Mouse (Mus musculus): ENCODE measurements around the gene BC107364. TPM values are rescaled to one million over a fixed set of nuclear protein-coding genes. Genes with fewer than 3 reads are reported as not detected.
"Not testable (repeated sequence)": the region's sequence is repeated elsewhere in the genome, so short reads cannot be mapped to it uniquely, and the experiment has no call there.

BC107364 gene
- polyA plus RNA-seq, 1 experiment = not detected

DNA sequence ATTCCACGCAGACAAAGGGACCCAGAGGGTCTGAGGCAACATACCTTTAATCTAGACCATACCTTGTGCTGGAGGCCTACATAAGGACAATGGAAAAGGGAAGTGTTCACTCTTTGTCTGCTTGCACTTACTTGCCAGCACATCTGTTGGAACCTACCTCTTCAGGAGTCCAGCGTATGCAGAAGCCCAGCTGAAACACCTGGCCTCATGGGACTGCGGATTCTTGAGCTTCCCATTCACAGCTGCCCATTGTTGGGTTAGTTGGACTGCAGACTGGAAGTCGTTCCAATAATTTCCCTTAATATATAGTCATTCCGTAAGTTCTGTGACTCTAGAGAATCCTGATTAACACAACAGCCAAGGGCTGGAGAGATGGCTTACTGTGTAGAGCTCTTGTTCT is 20.0 kb upstream of the BC107364 start:
- Histone ChIP-seq H3K4me3 (ENCODE audit: extremely low read depth, insufficient read depth, insufficient read length) (no peak overlapping the region), H3K36me3 (ENCODE audit: control insufficient read depth, insufficient read depth, low read length) (no peaks in the 10 kb centered on the region), H3K4me1 (ENCODE audit: control insufficient read depth, insufficient read depth, insufficient read length) (peaks cover 3% of the 10 kb centered on the region), H3K27ac (ENCODE audit: insufficient read depth, low read length) (no peak overlapping the region), H3K27me3 (ENCODE audit: control insufficient read depth, insufficient read depth, low read length) (peaks cover 4% of the 10 kb centered on the region; the same call in 1 of the 2 replicates)
- WGBS = 86% methylated on average over 5 of the region's 5 CpGs
- DNase-seq (ENCODE audit: low read depth in 1 of 2, low spot score in 2 of 2) = no peak
- no peak for TF ChIP-seq POLR2A (IDR thresholded peaks at IDR 0.05; ENCODE audit: low read depth, low read length)
- no peak for TF ChIP-seq CTCF (IDR thresholded peaks at IDR 0.05; ENCODE audit: extremely low read depth, insufficient read depth, insufficient read length, insufficient replicate concordance)

GRCm38 (mm10) chr3:96469626-96470025 is 17.5 kb upstream of the BC107364 start:
- no peak for DNase-seq (ENCODE audit: low read depth in 1 of 2, low spot score in 2 of 2)
- no peak for TF ChIP-seq CTCF (IDR thresholded peaks at IDR 0.05; ENCODE audit: extremely low read depth, insufficient read depth, insufficient read length, insufficient replicate concordance)
- no peak for TF ChIP-seq POLR2A (IDR thresholded peaks at IDR 0.05; ENCODE audit: low read depth, low read length)
- H3K4me3 ChIP-seq (ENCODE audit: extremely low read depth, insufficient read depth, insufficient read length) = no peak overlapping the region
- WGBS = 76% methylated on average over 3 of the region's 3 CpGs
- H3K27ac ChIP-seq (ENCODE audit: insufficient read depth, low read length) = no peak overlapping the region
- H3K27me3 ChIP-seq (ENCODE audit: control insufficient read depth, insufficient read depth, low read length) = no peaks in the 10 kb centered on the region
- no peaks in the 10 kb centered on the region for H3K36me3 ChIP-seq (ENCODE audit: control insufficient read depth, insufficient read depth, low read length)
- H3K4me1 ChIP-seq (ENCODE audit: control insufficient read depth, insufficient read depth, insufficient read length) = no peaks in the 10 kb centered on the region

DNA sequence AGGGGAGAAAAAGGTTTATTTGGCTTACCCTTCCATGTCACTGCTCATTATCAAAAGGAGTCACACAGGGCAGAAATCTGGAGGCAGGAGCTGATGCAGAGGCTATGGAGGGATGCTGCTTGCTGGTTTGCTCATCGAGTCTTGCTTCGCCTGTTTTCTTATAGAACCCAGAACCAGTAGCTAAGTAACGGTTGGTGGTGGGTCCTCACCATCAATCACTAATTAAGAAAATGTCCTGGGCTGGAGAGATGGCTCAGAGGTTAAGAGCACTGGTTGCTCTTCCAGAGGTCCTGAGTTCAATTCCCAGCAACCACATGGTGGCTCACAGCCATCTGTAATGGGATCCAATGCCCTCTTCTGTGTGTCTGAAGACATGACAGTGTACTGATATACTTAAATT is 16.2 kb upstream of the BC107364 start:
- H3K4me3 ChIP-seq (ENCODE audit: extremely low read depth, insufficient read depth, insufficient read length); H3K36me3 ChIP-seq (ENCODE audit: control insufficient read depth, insufficient read depth, low read length); H3K27ac ChIP-seq (ENCODE audit: insufficient read depth, low read length); H3K4me1 ChIP-seq (ENCODE audit: control insufficient read depth, insufficient read depth, insufficient read length); DNase-seq (ENCODE audit: low read depth in 1 of 2, low spot score in 2 of 2); H3K27me3 ChIP-seq (ENCODE audit: control insufficient read depth, insufficient read depth, low read length): not testable (repeated sequence)
- WGBS = 95% methylated on average over 3 of the region's 3 CpGs

- TF ChIP-seq POLR2A (IDR thresholded peaks at IDR 0.05; ENCODE audit: low read depth, low read length) (no peak), CTCF (IDR thresholded peaks at IDR 0.05; ENCODE audit: extremely low read depth, insufficient read depth, insufficient read length, insufficient replicate concordance) (no peak)
- H3K27ac ChIP-seq (ENCODE audit: insufficient read depth, low read length) = no peak overlapping the region
- DNase-seq (ENCODE audit: low read depth in 1 of 2, low spot score in 2 of 2) = no peak
- 96% methylated on average over 8 of the region's 8 CpGs for whole genome bisulfite sequencing
- H3K27me3 ChIP-seq (ENCODE audit: control insufficient read depth, insufficient read depth, low read length) = peaks cover 2% of the 10 kb centered on the region; the same call in 1 of the 2 replicates
- H3K4me3 ChIP-seq (ENCODE audit: extremely low read depth, insufficient read depth, insufficient read length) = no peak overlapping the region
- H3K4me1 ChIP-seq (ENCODE audit: control insufficient read depth, insufficient read depth, insufficient read length) = no peaks in the 10 kb centered on the region
- H3K36me3 ChIP-seq (ENCODE audit: control insufficient read depth, insufficient read depth, low read length) = no peaks in the 10 kb centered on the region
Observed at GRCm38 (mm10) chr3:96467641-96468040, 15.5 kb upstream of the BC107364 start.

- Histone ChIP-seq H3K4me3 (ENCODE audit: extremely low read depth, insufficient read depth, insufficient read length) (no peak overlapping the region), H3K4me1 (ENCODE audit: control insufficient read depth, insufficient read depth, insufficient read length) (no peaks in the 10 kb centered on the region)
- WGBS = 87% methylated on average over 25 of the region's 25 CpGs
Observed at GRCm38 (mm10) chr3:96463891-96464290, 11.8 kb upstream of the BC107364 start.

DNA sequence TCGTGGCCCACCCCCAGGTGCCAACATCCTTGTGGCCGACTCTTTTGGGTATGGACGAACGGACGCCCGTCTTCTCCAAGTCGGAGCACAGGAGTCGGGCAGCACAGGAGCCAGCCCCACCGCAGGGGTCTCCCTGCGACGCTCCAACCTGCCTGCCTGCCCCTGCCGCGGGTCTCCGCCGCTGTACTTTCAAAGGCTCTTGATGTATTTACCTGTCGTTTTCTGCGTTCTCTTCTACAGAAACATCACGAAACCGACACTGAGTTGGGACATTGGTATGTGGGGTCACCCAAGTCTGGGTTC is 8.4 kb upstream of the BC107364 start:
- H3K4me3 ChIP-seq (ENCODE audit: extremely low read depth, insufficient read depth, insufficient read length); DNase-seq (ENCODE audit: low read depth in 1 of 2, low spot score in 2 of 2); H3K27ac ChIP-seq (ENCODE audit: insufficient read depth, low read length); H3K4me1 ChIP-seq (ENCODE audit: control insufficient read depth, insufficient read depth, insufficient read length); H3K36me3 ChIP-seq (ENCODE audit: control insufficient read depth, insufficient read depth, low read length); H3K27me3 ChIP-seq (ENCODE audit: control insufficient read depth, insufficient read depth, low read length): not testable (repeated sequence)
- no CpG with 5 or more reads among the region's 19 CpGs for WGBS

More at GRCm38 (mm10) chr3:96463891-96464290, 11.8 kb upstream of the BC107364 start:
- DNase-seq (ENCODE audit: low read depth in 1 of 2, low spot score in 2 of 2) = no peak
- peaks cover 2% of the 10 kb centered on the region; the same call in 1 of the 2 replicates for H3K27me3 ChIP-seq (ENCODE audit: control insufficient read depth, insufficient read depth, low read length)
- TF ChIP-seq CTCF (IDR thresholded peaks at IDR 0.05; ENCODE audit: extremely low read depth, insufficient read depth, insufficient read length, insufficient replicate concordance) (no peak), POLR2A (IDR thresholded peaks at IDR 0.05; ENCODE audit: low read depth, low read length) (no peak)
- no peak overlapping the region for H3K27ac ChIP-seq (ENCODE audit: insufficient read depth, low read length)
- no peaks in the 10 kb centered on the region for H3K36me3 ChIP-seq (ENCODE audit: control insufficient read depth, insufficient read depth, low read length)

DNA sequence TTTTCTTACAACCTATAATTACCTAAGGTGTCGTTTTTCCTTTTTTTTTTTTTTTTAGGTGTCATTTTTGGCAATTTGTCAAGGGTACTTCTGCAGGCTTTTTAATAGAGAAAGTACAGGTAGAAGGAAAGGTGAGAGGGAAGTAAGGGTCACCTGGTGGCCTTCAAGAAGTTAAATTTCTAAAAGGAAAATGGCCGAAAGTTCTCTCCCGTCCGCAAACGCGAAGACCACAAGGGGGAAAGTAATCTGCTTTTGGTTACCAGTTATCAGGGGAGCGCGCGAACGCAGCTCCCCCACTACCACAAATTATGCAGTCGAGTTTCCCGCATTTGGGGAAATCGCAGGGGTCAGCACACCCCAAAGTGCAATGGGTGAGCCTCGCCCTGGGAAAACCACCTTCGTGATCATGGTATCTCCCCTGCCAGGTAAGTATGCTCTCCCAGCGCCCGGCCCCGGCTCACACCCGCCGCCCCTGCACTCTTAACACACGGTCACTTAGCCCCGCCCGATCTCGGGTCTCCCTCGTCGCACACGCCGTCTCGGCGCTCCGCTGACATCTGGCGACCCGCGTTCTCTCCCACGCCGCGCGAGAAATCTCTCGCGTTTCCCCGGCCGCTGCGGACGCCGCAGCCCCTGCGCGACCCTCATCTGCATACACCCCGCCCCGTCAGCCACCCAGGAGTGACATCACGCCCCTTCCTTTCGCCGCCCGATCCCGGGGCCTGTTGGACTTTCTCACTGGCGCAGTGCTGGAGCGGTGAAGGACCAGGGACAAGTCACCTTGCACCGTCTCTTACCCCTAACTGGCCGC is 7.9 kb upstream of the BC107364 start:
- H3K27me3 ChIP-seq (ENCODE audit: control insufficient read depth, insufficient read depth, low read length); H3K4me3 ChIP-seq (ENCODE audit: extremely low read depth, insufficient read depth, insufficient read length); H3K27ac ChIP-seq (ENCODE audit: insufficient read depth, low read length); DNase-seq (ENCODE audit: low read depth in 1 of 2, low spot score in 2 of 2); H3K36me3 ChIP-seq (ENCODE audit: control insufficient read depth, insufficient read depth, low read length); H3K4me1 ChIP-seq (ENCODE audit: control insufficient read depth, insufficient read depth, insufficient read length): not testable (repeated sequence)
- WGBS = 0% methylated on average over 1 of the region's 58 CpGs

GRCm38 (mm10) chr3:96458886-96459439 is 6.9 kb upstream of the BC107364 start:
- not testable (repeated sequence) for H3K27ac ChIP-seq (ENCODE audit: insufficient read depth, low read length); H3K4me1 ChIP-seq (ENCODE audit: control insufficient read depth, insufficient read depth, insufficient read length); H3K27me3 ChIP-seq (ENCODE audit: control insufficient read depth, insufficient read depth, low read length); H3K4me3 ChIP-seq (ENCODE audit: extremely low read depth, insufficient read depth, insufficient read length); H3K36me3 ChIP-seq (ENCODE audit: control insufficient read depth, insufficient read depth, low read length); DNase-seq (ENCODE audit: low read depth in 1 of 2, low spot score in 2 of 2)
- no CpG with 5 or more reads among the region's 48 CpGs for WGBS

GRCm38 (mm10) chr3:96458008-96458407 is 5.9 kb upstream of the BC107364 start:
- H3K27me3 ChIP-seq (ENCODE audit: control insufficient read depth, insufficient read depth, low read length); H3K4me3 ChIP-seq (ENCODE audit: extremely low read depth, insufficient read depth, insufficient read length); DNase-seq (ENCODE audit: low read depth in 1 of 2, low spot score in 2 of 2); H3K36me3 ChIP-seq (ENCODE audit: control insufficient read depth, insufficient read depth, low read length); H3K4me1 ChIP-seq (ENCODE audit: control insufficient read depth, insufficient read depth, insufficient read length); H3K27ac ChIP-seq (ENCODE audit: insufficient read depth, low read length): not testable (repeated sequence)
- WGBS = no CpG with 5 or more reads among the region's 53 CpGs

DNA sequence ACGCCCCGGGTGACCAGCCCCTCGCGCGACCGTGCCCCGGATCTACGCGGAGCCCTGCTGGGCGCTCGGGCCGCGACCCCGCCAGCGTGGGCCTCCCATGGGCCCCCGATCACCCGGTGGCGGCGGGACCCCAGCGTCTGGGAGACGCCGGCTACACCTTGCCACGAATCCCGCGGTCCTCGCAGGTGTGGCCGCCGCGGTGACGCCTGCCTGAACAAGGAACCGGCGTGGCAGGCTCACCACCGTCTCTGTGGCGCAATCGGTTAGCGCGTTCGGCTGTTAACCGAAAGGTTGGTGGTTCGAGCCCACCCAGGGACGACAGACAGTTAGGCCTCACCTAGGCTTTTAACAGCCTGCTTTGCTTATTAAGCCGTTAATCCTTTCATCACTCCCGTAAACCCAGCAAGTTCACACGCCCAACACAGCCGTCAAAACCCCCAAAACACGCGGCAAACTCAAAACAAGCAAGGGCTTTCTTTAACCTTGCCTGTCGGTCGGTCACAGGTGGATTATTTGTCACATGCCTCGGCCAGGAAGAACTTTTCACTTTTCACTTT is 847 bp downstream of the BC107364 start:
- not testable (repeated sequence) for H3K36me3 ChIP-seq (ENCODE audit: control insufficient read depth, insufficient read depth, low read length); H3K4me3 ChIP-seq (ENCODE audit: extremely low read depth, insufficient read depth, insufficient read length); H3K27me3 ChIP-seq (ENCODE audit: control insufficient read depth, insufficient read depth, low read length); DNase-seq (ENCODE audit: low read depth in 1 of 2, low spot score in 2 of 2); H3K27ac ChIP-seq (ENCODE audit: insufficient read depth, low read length); H3K4me1 ChIP-seq (ENCODE audit: control insufficient read depth, insufficient read depth, insufficient read length)
- WGBS = no CpG with 5 or more reads among the region's 50 CpGs

Measured in spleen, adult 2 months (tissue).